Mouse (Mus musculus) intestine, postnatal 0 days (tissue): ENCODE results near the gene Fam107a. TPM values are rescaled to one million over a fixed set of nuclear protein-coding genes. Genes with fewer than 3 reads are reported as not detected.

Experiments
- ATAC-seq: fragments of 200-750 bp; cut with Nextera tagmentation; 2 replicates; pipeline ENCODE4 v1.8.0; 2017; ENCODE audit warnings: mild to moderate bottlenecking, moderate TSS enrichment, moderate library complexity
- H3K27ac ChIP-seq: fragments of 300-500 bp; sonication (generic); 2 replicates; pipeline ENCODE4 v1.5.1; 2014; ENCODE audit warnings: mild to moderate bottlenecking, low read depth, low read length, moderate library complexity
- H3K27me3 ChIP-seq: fragments of 300-500 bp; sonication (generic); replicated peaks from 2 replicates; pipeline ENCODE4 v1.6.1; 2014; ENCODE audit warnings: low read length, mixed read lengths; ENCODE audit not compliant: control insufficient read depth, insufficient read depth
- H3K36me3 ChIP-seq: fragments of 300-500 bp; sonication (generic); 2 replicates; pipeline ENCODE4 v1.6.1; 2014; ENCODE audit warnings: mild to moderate bottlenecking, moderate library complexity; ENCODE audit not compliant: control insufficient read depth, insufficient read depth
- H3K4me1 ChIP-seq: fragments of 300-500 bp; sonication (generic); replicated peaks from 2 replicates; pipeline ENCODE4 v1.6.1; 2014; ENCODE audit warnings: antibody characterized with exemption, low read length, mixed read lengths; ENCODE audit not compliant: control insufficient read depth, insufficient read depth
- H3K4me2 ChIP-seq: fragments of 300-500 bp; sonication (generic); replicated peaks from 2 replicates; pipeline ENCODE4 v1.6.1; 2014; ENCODE audit warnings: low read depth, mild to moderate bottlenecking, moderate library complexity
- H3K4me3 ChIP-seq: fragments of 300-500 bp; sonication (generic); 2 replicates; pipeline ENCODE4 v1.5.1; 2014; ENCODE audit warnings: low read depth, low read length
- H3K9ac ChIP-seq: fragments of 300-500 bp; sonication (generic); 2 replicates; pipeline ENCODE4 v1.6.1; 2014; ENCODE audit warnings: mild to moderate bottlenecking, low read depth, low read length
- H3K9me3 ChIP-seq: fragments of 300-500 bp; sonication (generic); 2 replicates; pipeline ENCODE4 v1.6.1; 2016; ENCODE audit warnings: mixed run types; ENCODE audit not compliant: control insufficient read depth
- CTCF ChIP-seq: sonication (generic); IDR thresholded peaks from 2 replicates; pipeline ENCODE4 v1.5.1; 2016; ENCODE audit warnings: low read depth, mild to moderate bottlenecking, control low read depth, antibody characterized with exemption, moderate library complexity
- WGBS: fragments of 180-500 bp; shearing (Covaris S2); extraction: QIAGEN DNeasy Blood & Tissue Kit; methylation state at CpG from one replicate; pipeline ENCODE4 v1.1.7; 2014; 5-methylcytosine and 5-hydroxymethylcytosine counted together
- polyA plus RNA-seq: library from polyadenylated mRNA; unstranded; fragments of >200 nt; fragmentation: Nextera tagmentation; extraction: Ambion mirVana; gene quantifications from 2 replicates; pipeline ENCODE4 v1.2.1, GENCODE M21; 2015

Gene Fam107a
- polyA plus RNA-seq, 1 experiment from 2014 or later, result 0.16 TPM

DNA sequence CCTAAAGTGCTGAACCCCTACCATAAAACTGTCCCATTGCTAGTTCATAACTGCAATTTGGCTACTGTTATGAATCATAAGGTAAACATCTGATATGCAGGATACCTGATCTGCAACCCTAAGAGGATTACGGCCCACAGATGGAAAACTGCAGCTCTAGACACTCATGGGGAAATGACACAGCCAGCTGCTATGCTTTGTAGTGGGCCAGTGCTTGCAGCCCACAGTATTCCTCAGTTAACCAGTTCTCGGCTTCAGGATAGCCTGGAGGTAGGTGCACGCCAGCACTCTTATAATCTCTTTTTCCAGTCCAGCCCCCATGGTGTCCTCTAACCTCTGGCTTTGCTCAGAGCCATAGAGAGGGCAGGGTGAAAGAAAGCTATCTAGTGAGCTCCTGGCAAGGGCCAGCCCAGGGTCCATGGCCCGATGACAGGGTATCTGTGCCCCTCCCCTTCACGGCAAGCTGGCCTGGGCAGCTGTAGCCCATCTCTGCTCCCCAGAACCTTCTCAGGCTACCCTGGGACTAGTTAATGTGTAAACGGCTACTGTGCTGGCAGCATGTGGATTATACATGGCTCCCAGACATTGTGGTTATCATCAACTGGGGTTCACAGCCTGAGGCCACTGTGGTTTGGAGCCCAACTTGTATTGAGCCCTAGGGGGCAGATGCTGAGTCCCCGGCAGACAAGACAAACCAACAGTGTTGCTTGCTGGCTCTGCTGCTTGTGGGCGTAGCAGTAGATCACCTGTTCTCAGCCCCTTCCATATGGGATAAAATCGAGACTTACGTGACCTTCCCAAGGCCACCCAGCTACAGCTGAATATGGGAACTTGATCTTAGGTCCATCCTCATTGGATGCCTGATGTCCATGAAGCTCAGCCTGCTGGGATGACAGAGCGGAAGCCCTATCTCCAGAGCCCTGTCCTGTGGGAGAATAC, 14.8 kb upstream of the Fam107a start:
- Histone ChIP-seq H3K9ac (no peak overlapping the region), H3K4me3 (no peak overlapping the region), H3K4me1 (no peaks in the 10 kb centered on the region), H3K27ac (no peak overlapping the region), H3K36me3 (no peaks in the 10 kb centered on the region), H3K9me3 (no peaks in the 10 kb centered on the region), H3K4me2 (no peak overlapping the region), H3K27me3 (no peaks in the 10 kb centered on the region)
- no peak for ATAC-seq
- no peak for TF ChIP-seq CTCF
- WGBS, result 78% methylated on average over 11 of the region's 11 CpGs

DNA sequence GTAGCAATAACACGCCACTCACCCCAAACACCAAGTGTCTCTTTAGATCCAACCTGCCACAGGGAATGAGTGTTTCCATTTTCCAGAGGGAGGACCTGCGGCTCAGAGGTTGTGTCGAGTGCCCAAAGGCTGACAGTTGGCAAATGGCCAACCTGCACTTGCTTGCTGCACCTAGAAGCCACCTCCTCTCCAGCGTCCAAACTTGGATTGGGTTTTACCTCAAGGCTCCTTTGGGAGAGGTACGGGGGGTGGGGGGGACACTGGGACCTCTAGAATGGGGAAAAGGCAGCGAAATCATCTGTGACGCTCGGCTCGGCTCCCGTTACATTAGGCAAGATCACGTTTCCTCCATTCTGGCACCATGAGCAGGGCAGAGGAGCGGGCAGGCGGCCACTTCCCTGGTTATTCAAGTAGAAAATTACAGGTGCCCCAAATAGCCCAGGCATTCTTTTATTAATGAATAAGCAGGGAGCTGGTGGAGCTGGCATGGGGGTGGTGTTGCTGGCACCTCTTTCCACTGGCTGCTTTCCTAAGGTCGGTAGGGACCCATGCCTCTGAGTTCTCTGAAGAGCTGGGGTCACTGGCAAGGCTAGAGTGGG, 13.6 kb upstream of the Fam107a start:
- H3K27ac ChIP-seq, result no peak overlapping the region
- no peak overlapping the region for H3K4me2 ChIP-seq
- no peak overlapping the region for H3K4me3 ChIP-seq
- H3K36me3 ChIP-seq, result no peaks in the 10 kb centered on the region
- WGBS, result 87% methylated on average over 14 of the region's 14 CpGs
- H3K9me3 ChIP-seq, result no peaks in the 10 kb centered on the region
- ATAC-seq, result no peak
- H3K27me3 ChIP-seq, result no peaks in the 10 kb centered on the region
- no peak overlapping the region for H3K9ac ChIP-seq
- no peaks in the 10 kb centered on the region for H3K4me1 ChIP-seq
- TF ChIP-seq CTCF, result no peak

GRCm38 (mm10) chr14:8330390-8330789, 12.6 kb upstream of the Fam107a start:
- H3K9me3 ChIP-seq, result no peaks in the 10 kb centered on the region
- ATAC-seq, result no peak
- no peaks in the 10 kb centered on the region for H3K27me3 ChIP-seq
- no peaks in the 10 kb centered on the region for H3K4me1 ChIP-seq
- H3K4me2 ChIP-seq, result no peak overlapping the region
- H3K27ac ChIP-seq, result no peak overlapping the region
- TF ChIP-seq CTCF, result no peak
- H3K4me3 ChIP-seq, result no peak overlapping the region
- no peaks in the 10 kb centered on the region for H3K36me3 ChIP-seq
- 73% methylated on average over 6 of the region's 6 CpGs for WGBS
- no peak overlapping the region for H3K9ac ChIP-seq

GRCm38 (mm10) chr14:8329552-8329951, 11.7 kb upstream of the Fam107a start:
- H3K9ac ChIP-seq, result no peak overlapping the region
- no peak overlapping the region for H3K4me2 ChIP-seq
- 74% methylated on average over 4 of the region's 4 CpGs for WGBS
- H3K9me3 ChIP-seq, result no peaks in the 10 kb centered on the region
- no peak overlapping the region for H3K4me3 ChIP-seq
- H3K4me1 ChIP-seq, result no peaks in the 10 kb centered on the region
- no peak for ATAC-seq
- H3K27ac ChIP-seq, result no peak overlapping the region
- no peaks in the 10 kb centered on the region for H3K36me3 ChIP-seq
- no peaks in the 10 kb centered on the region for H3K27me3 ChIP-seq
- TF ChIP-seq CTCF, result no peak

GRCm38 (mm10) chr14:8327371-8327770, 9.5 kb upstream of the Fam107a start:
- no peak for ATAC-seq
- no peaks in the 10 kb centered on the region for H3K36me3 ChIP-seq
- H3K27me3 ChIP-seq, result no peaks in the 10 kb centered on the region
- no peak overlapping the region for H3K9ac ChIP-seq
- H3K4me2 ChIP-seq, result no peak overlapping the region
- no peak overlapping the region for H3K4me3 ChIP-seq
- WGBS, result 44% methylated on average over 1 of the region's 1 CpGs
- no peak overlapping the region for H3K27ac ChIP-seq
- H3K4me1 ChIP-seq, result no peaks in the 10 kb centered on the region
- TF ChIP-seq CTCF, result no peak
- H3K9me3 ChIP-seq, result no peaks in the 10 kb centered on the region

DNA sequence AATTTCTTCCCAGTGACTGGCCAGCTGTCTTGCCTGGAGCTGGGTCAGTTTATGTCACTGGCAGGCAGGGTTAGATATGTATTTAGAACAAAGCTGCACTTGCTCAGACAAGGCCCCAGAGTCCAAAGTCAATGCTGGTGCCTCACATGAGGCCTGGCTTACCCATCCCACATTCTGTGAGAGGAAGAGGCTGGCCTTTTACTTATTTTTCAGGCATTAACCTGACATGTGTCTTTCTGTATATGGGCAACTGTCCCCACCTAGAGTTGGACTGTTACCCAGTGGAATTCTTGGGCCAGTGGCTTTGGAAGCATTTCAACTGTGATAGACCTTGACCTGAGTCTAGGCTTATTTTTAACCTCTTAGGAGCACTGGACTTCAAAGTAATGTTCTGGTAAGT, 9.1 kb upstream of the Fam107a start:
- no peaks in the 10 kb centered on the region for H3K27me3 ChIP-seq
- no peak overlapping the region for H3K4me2 ChIP-seq
- H3K4me1 ChIP-seq, result no peaks in the 10 kb centered on the region
- H3K36me3 ChIP-seq, result no peaks in the 10 kb centered on the region
- no peak overlapping the region for H3K4me3 ChIP-seq
- 0 out of 2 replicates have a peak, but pooled peaks have one; percentile 10 for TF ChIP-seq CTCF
- H3K9me3 ChIP-seq, result no peaks in the 10 kb centered on the region
- no peak overlapping the region for H3K27ac ChIP-seq
- ATAC-seq, result peak; percentile 78; the same call in 1 of the 2 replicates
- no peak overlapping the region for H3K9ac ChIP-seq
